Mouse (Mus musculus) hindbrain, embryonic 12.5 days (tissue): Measurements from ENCODE around the gene Bdkrb1. TPM values are rescaled to one million over a fixed set of nuclear protein-coding genes. Genes with fewer than 3 reads are reported as not detected.
A peak's percentile ranks its signal among the peaks of the same experiment; 100 is the strongest.

Experiments used
- ATAC-seq: fragments of 200-750 bp; cut with Nextera tagmentation; 2 replicates; pipeline ENCODE4 v1.8.0; 2017; ENCODE audit warnings: moderate TSS enrichment; ENCODE audit not compliant: low FRiP score
- H3K27ac ChIP-seq: fragments of 300-500 bp; sonication (generic); 2 replicates; pipeline ENCODE4 v1.5.1; 2016; ENCODE audit warnings: mild to moderate bottlenecking
- H3K27me3 ChIP-seq: fragments of 300-500 bp; sonication (generic); 2 replicates; pipeline ENCODE4 v1.6.1; 2016; ENCODE audit warnings: mild to moderate bottlenecking
- H3K36me3 ChIP-seq: fragments of 300-500 bp; sonication (generic); 2 replicates; pipeline ENCODE4 v1.6.1; 2016; ENCODE audit warnings: mild to moderate bottlenecking
- H3K4me1 ChIP-seq: fragments of 300-500 bp; sonication (generic); 2 replicates; pipeline ENCODE4 v1.6.1; 2016
- H3K4me2 ChIP-seq: fragments of 300-500 bp; sonication (generic); replicated peaks from 2 replicates; pipeline ENCODE4 v1.6.1; 2016; ENCODE audit warnings: mild to moderate bottlenecking
- H3K4me3 ChIP-seq: fragments of 300-500 bp; sonication (generic); 2 replicates; pipeline ENCODE4 v1.5.1; 2016; ENCODE audit warnings: mild to moderate bottlenecking
- H3K9ac ChIP-seq: fragments of 300-500 bp; sonication (generic); 2 replicates; pipeline ENCODE4 v1.6.1; 2016; ENCODE audit warnings: mild to moderate bottlenecking, moderate library complexity
- H3K9me3 ChIP-seq: fragments of 300-500 bp; sonication (generic); replicated peaks from 2 replicates; pipeline ENCODE4 v1.6.1; 2016; ENCODE audit warnings: mild to moderate bottlenecking
- WGBS: fragments of 180-500 bp; shearing (Covaris S2); methylation state at CpG from one replicate; pipeline ENCODE4 v1.1.7; 2016; 5-methylcytosine and 5-hydroxymethylcytosine counted together
- polyA plus RNA-seq: library from polyadenylated mRNA; unstranded; fragments of >200 nt; fragmentation: Nextera tagmentation; extraction: Ambion mirVana; gene quantifications from 2 replicates; pipeline ENCODE4 v1.2.1, GENCODE M21; 2016

The Bdkrb1 gene
- polyA plus RNA-seq, 1 experiment from 2014 or later = not detected

DNA sequence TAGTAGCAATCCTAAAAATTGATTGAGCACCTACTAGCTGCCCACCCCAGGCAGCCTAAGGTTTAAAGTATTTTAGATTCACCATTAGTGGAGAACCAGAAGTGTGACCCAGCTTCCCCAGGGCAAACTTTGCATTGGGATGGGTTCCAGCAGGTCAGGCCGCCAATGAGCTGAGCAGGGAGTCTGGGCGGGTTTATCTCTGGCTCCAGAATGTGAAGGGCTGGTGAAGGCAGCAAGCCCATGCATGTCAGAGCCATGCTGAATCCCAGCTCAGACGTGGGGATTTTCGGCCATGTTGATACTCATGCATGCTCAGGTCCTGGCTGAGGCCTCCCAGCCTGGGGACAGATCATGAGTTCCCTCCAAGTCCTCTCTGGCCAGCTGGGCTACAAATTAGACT is 28.5 kb upstream of the Bdkrb1 start:
- H3K36me3 ChIP-seq = no peaks in the 10 kb centered on the region
- no peak overlapping the region for H3K4me3 ChIP-seq
- H3K9me3 ChIP-seq = no peaks in the 10 kb centered on the region
- 91% methylated on average over 4 of the region's 4 CpGs for WGBS
- ATAC-seq = no peak
- no peak overlapping the region for H3K9ac ChIP-seq
- no peaks in the 10 kb centered on the region for H3K27me3 ChIP-seq
- H3K4me2 ChIP-seq = no peak overlapping the region
- no peaks in the 10 kb centered on the region for H3K4me1 ChIP-seq
- no peak overlapping the region for H3K27ac ChIP-seq

DNA sequence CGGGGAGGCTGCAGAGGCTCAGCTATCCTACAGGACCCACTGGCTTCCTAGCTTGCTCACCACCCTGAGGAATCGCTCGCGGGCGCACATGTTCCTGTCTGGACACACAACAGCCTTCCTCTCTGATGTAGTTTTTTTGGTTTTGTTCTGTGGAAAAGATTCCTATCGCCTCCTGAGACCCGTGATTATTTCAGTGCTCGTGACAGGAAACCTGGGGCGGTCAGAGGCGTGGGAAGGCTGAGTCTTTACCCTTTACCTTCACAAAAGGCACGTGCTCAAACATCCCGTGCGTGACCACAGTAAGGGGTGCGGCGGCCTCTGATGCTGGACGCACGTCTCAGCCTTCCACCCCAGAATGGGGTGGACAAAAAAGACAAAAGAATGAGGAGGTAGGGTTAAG is 22.4 kb upstream of the Bdkrb1 start:
- H3K27ac ChIP-seq = no peak overlapping the region
- no peak for ATAC-seq
- WGBS = 76% methylated on average over 17 of the region's 17 CpGs

DNA sequence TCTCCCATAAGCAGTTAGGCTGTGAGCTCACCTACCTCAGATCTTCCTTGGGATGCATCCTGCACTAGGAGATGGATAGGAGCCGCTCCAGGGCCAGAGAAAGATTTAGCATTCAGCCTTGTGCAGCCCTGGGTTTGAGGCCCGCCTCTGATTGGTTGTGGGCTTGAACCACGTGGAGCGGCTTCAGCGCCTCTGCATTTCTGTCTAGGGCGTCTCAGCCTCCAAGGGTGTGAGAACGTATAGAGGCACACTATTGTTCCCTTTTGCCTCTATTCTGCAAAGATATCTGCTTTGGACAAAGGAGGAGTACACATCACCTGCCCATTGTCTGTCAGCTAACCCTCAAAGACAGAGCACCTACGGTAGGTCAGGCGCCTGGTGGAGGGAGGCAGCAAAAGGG is 20.4 kb upstream of the Bdkrb1 start:
- no peak for ATAC-seq
- 57% methylated on average over 9 of the region's 9 CpGs for WGBS
- H3K4me3 ChIP-seq = no peak overlapping the region
- H3K27ac ChIP-seq = no peak overlapping the region
- H3K9me3 ChIP-seq = no peaks in the 10 kb centered on the region
- no peak overlapping the region for H3K9ac ChIP-seq
- H3K36me3 ChIP-seq = no peaks in the 10 kb centered on the region
- H3K4me2 ChIP-seq = no peak overlapping the region
- peaks cover 12% of the 10 kb centered on the region; the same call in 1 of the 2 replicates for H3K4me1 ChIP-seq
- H3K27me3 ChIP-seq = no peaks in the 10 kb centered on the region

More for the DNA sequence above, 22.4 kb upstream of the Bdkrb1 start:
- H3K36me3 ChIP-seq = no peaks in the 10 kb centered on the region
- no peak overlapping the region for H3K4me3 ChIP-seq
- no peaks in the 10 kb centered on the region for H3K27me3 ChIP-seq
- H3K4me1 ChIP-seq = peaks cover 12% of the 10 kb centered on the region; the same call in 1 of the 2 replicates
- H3K9ac ChIP-seq = no peak overlapping the region
- no peak overlapping the region for H3K4me2 ChIP-seq
- no peaks in the 10 kb centered on the region for H3K9me3 ChIP-seq

DNA sequence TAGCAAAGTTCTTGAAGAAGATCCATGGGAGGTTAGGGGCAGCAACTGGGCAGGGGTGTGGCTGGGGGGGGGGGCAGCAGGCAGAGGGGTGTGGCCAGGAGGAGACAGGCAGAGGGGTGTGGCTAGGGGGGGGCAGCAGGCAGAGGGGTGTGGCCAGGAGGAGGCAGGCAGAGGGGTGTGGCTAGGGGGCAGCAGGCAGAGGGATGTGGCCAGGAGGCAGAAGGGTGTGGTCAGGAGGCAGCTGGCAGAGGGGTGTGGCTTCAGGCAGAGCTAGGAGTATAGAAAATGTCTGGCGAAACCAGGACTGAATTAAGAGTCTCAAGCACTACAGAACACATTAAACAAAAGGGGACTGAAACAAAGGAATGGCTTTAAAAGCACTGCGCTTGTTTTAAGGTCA is 19.4 kb upstream of the Bdkrb1 start:
- Histone ChIP-seq H3K27me3 (no peaks in the 10 kb centered on the region), H3K27ac (no peak overlapping the region), H3K9ac (no peak overlapping the region), H3K9me3 (no peaks in the 10 kb centered on the region), H3K4me1 (peaks cover 12% of the 10 kb centered on the region; the same call in 1 of the 2 replicates), H3K4me3 (no peak overlapping the region), H3K4me2 (no peak overlapping the region), H3K36me3 (no peaks in the 10 kb centered on the region)
- ATAC-seq = peak; percentile 32; the same call in 1 of the 2 replicates
- WGBS = 12% methylated on average over 2 of the region's 2 CpGs

DNA sequence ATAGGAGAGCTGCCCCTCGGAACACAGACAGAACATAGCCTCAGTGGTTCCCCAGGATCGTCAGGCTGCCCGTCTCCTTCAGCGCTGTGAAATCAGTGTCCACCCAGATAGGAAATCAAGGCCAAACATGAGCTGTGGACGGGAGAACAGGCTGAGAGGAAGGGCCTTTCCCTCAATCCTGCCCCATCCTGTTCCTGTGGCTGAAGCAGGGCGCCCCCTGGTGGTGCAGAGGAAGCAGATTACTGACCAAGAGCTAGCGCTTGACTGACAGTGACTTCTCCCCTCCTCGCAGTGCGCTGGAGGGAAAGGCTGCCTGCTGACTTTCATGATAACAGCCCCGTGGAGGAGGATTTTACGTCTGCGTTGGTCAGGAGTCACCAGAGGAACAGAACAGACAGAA is 18.0 kb upstream of the Bdkrb1 start:
- WGBS = 15% methylated on average over 12 of the region's 12 CpGs
- ATAC-seq = peak; percentile 41; the same call in 1 of the 2 replicates
- no peaks in the 10 kb centered on the region for H3K27me3 ChIP-seq
- no peak overlapping the region for H3K27ac ChIP-seq
- no peak overlapping the region for H3K4me3 ChIP-seq
- no peak overlapping the region for H3K4me2 ChIP-seq
- H3K4me1 ChIP-seq = peaks cover 12% of the 10 kb centered on the region; the same call in 1 of the 2 replicates
- no peaks in the 10 kb centered on the region for H3K36me3 ChIP-seq
- no peak overlapping the region for H3K9ac ChIP-seq
- H3K9me3 ChIP-seq = no peaks in the 10 kb centered on the region

DNA sequence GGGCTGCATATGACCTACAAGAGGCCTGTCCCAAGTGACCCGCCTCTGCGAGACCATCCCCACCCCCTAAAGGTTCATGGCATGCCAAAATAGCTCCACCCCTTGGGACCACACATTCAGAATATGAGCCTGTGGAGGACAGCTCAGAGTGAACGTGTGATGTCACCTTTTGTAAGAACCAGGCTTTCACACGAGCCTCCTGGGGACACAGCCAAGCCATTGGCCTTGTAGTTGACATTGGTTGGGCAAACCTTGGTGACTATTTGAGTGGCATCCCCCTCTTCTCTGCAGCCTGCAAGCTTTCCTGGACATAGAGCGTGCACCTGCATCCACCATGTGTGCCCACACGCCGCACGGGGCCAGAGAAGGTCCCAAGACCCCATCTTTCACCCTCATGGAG is 15.4 kb upstream of the Bdkrb1 start:
- Histone ChIP-seq H3K36me3 (no peaks in the 10 kb centered on the region), H3K4me2 (no peak overlapping the region), H3K9me3 (no peaks in the 10 kb centered on the region), H3K9ac (no peak overlapping the region), H3K27me3 (no peaks in the 10 kb centered on the region), H3K27ac (no peak overlapping the region), H3K4me3 (no peak overlapping the region), H3K4me1 (peaks cover 12% of the 10 kb centered on the region; the same call in 1 of the 2 replicates)
- 83% methylated on average over 8 of the region's 8 CpGs for WGBS
- ATAC-seq = no peak

DNA sequence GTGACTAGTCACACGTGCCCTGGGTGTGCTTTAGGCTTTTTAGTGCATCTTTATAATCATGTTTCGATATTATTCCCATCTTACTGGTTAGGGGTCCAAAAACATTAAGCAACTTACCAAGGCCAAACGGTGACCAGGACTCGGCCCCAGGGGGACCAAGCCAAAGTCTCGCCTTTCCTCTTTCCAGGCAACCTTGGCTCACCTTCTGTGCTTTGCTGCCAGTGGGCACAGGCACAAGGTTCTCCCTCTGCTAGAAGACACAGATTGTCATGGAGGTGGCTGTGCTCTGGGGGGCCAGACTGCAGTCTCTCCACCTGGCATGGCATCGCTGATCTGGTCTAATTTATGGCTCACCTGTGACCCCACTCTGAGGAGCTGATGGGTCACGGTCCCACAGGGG is 12.1 kb upstream of the Bdkrb1 start:
- no peaks in the 10 kb centered on the region; the same call in 1 of the 2 replicates for H3K27me3 ChIP-seq
- H3K4me2 ChIP-seq = no peak overlapping the region
- no peak for ATAC-seq
- no peaks in the 10 kb centered on the region for H3K36me3 ChIP-seq
- H3K9me3 ChIP-seq = no peaks in the 10 kb centered on the region
- no peak overlapping the region for H3K9ac ChIP-seq
- H3K27ac ChIP-seq = no peak overlapping the region
- peaks cover 3% of the 10 kb centered on the region; the same call in 1 of the 2 replicates for H3K4me1 ChIP-seq
- H3K4me3 ChIP-seq = no peak overlapping the region
- WGBS = 82% methylated on average over 7 of the region's 7 CpGs

DNA sequence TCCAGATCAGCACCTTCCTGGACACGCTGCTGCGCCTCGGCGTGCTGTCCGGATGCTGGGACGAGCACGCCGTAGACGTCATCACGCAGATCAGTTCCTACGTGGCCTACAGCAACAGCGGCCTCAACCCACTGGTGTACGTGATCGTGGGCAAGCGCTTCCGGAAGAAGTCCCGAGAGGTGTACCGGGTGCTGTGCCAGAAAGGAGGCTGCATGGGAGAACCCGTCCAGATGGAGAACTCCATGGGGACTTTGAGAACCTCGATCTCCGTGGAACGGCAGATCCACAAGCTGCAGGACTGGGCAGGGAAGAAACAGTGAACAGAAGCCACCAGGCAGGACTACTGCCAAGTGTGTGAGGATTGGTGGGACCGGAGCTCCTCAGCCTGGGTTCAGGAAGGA is 10.5 kb upstream of the Bdkrb1 start:
- Histone ChIP-seq H3K4me1 (peaks cover 3% of the 10 kb centered on the region; the same call in 1 of the 2 replicates), H3K27me3 (no peaks in the 10 kb centered on the region; the same call in 1 of the 2 replicates), H3K9me3 (no peaks in the 10 kb centered on the region), H3K9ac (no peak overlapping the region), H3K4me3 (no peak overlapping the region), H3K27ac (no peak overlapping the region), H3K36me3 (no peaks in the 10 kb centered on the region), H3K4me2 (no peak overlapping the region)
- 94% methylated on average over 23 of the region's 23 CpGs for WGBS
- no peak for ATAC-seq

DNA sequence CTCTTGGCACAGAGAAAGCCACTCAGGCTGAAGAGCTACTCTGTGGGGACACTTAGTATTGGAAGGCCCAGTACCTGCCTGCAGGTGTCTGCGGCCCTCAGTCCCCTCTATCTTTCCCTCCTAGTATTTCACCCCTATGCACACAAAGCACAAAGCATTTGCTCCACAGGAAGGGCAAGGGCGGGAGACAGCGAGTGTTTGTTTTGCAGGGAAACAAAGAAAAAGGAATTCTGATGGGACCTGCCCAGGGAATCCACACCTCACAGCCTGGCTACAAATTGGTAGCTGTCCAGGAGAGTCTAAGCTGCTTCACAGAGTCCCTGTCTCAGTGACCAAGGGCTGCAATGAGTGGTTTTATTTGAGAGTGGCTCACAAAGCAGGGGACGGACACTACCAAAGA is 9.4 kb upstream of the Bdkrb1 start:
- no peak overlapping the region for H3K4me3 ChIP-seq
- no peaks in the 10 kb centered on the region; the same call in 1 of the 2 replicates for H3K27me3 ChIP-seq
- H3K9ac ChIP-seq = no peak overlapping the region
- H3K4me1 ChIP-seq = peaks cover 3% of the 10 kb centered on the region; the same call in 1 of the 2 replicates
- 56% methylated on average over 4 of the region's 4 CpGs for WGBS
- H3K4me2 ChIP-seq = no peak overlapping the region
- no peaks in the 10 kb centered on the region for H3K9me3 ChIP-seq
- no peaks in the 10 kb centered on the region for H3K36me3 ChIP-seq
- no peak for ATAC-seq
- H3K27ac ChIP-seq = no peak overlapping the region

DNA sequence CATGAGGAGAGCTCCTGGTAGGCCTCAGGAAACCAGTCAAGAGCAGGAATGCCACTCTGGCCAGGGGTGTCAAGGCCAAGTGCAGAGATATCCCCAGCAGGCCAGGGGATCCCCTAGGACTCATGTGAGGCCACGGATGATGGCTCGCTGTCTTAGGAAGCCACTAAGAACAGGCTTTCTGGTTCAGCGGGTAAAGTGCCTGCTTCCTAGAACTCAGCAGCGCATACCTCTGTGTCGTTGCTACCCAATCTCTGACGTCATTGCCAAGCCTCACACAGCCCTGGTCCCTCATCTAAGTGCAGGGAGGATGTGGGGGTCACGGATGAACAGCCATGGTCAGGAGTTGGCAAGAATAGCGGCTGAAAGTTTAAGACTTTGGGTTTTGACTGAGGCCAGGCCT is 5.8 kb upstream of the Bdkrb1 start:
- no peak overlapping the region for H3K27ac ChIP-seq
- no peak overlapping the region for H3K4me2 ChIP-seq
- H3K4me3 ChIP-seq = no peak overlapping the region
- no peak for ATAC-seq
- no peaks in the 10 kb centered on the region; the same call in 1 of the 2 replicates for H3K27me3 ChIP-seq
- H3K9ac ChIP-seq = no peak overlapping the region
- 81% methylated on average over 8 of the region's 8 CpGs for WGBS
- H3K9me3 ChIP-seq = no peaks in the 10 kb centered on the region
- H3K4me1 ChIP-seq = peaks cover 10% of the 10 kb centered on the region
- no peaks in the 10 kb centered on the region for H3K36me3 ChIP-seq

DNA sequence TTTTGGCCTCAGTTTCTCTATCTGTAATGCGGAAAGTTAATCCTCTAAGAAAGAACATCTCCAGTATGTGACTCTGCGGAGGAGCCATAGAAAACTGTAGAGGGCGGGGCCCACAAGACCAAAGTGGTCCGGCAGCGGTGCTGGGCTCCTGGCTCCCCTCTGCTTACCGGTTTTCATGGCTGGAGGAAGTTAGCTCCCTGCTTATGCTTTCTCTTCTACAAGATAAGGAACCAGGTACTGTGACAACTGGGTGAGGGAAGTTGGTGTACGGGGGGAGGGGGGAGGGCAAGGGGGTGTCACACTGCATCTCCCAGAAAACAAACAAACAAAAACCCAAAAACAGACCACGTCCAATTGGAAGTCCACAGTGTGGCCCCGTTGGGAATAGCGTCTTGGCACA is 4.4 kb upstream of the Bdkrb1 start:
- Histone ChIP-seq H3K4me1 (peaks cover 10% of the 10 kb centered on the region), H3K27me3 (no peaks in the 10 kb centered on the region), H3K36me3 (no peaks in the 10 kb centered on the region), H3K9me3 (no peaks in the 10 kb centered on the region), H3K4me2 (no peak overlapping the region), H3K4me3 (no peak overlapping the region), H3K27ac (no peak overlapping the region), H3K9ac (no peak overlapping the region)
- no peak for ATAC-seq
- 74% methylated on average over 10 of the region's 10 CpGs for WGBS

DNA sequence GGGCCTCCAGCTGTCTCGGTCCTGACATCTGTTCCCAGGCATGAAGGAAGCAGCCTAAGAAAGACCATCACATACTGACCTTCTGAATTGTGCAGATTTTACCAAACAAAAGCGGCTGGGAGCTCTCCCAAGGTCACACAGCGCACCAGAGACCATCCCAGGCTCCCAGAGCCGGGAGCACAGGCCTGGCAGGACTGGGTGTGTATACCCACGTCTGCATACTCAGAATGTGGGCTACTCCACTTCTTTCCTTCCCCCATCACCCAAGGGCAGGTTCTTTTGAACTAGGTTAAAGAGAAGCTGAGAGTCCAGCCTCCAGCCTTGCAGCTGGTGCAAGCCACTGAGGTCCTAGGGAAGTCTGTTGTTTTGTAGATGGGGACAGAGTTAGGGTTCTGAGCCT is 3.8 kb upstream of the Bdkrb1 start:
- H3K27ac ChIP-seq = no peak overlapping the region
- H3K27me3 ChIP-seq = no peaks in the 10 kb centered on the region
- no peaks in the 10 kb centered on the region for H3K9me3 ChIP-seq
- no peaks in the 10 kb centered on the region for H3K36me3 ChIP-seq
- WGBS = 49% methylated on average over 5 of the region's 5 CpGs
- no peak for ATAC-seq
- no peak overlapping the region for H3K9ac ChIP-seq
- peaks cover 10% of the 10 kb centered on the region for H3K4me1 ChIP-seq
- no peak overlapping the region for H3K4me2 ChIP-seq
- H3K4me3 ChIP-seq = no peak overlapping the region

DNA sequence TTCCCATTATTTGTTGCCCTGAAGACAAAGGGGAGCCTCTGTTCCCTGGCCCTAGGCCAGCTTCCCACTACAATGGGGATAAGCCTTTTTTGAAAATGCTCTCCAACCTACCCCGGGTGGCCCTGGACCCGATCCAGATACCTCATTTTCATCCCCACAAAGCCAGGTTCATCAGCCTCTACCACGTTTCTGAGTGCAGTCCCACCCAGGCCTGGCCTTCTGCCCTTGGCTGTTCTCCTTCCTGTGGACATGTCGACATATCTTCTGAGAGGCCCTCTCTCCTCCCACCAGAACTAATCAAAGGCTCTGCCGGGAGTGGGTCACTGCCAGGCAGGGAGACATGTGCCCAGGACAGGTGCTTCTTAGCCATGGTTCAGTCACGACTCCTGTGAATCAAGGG is 1.3 kb upstream of the Bdkrb1 start:
- no peak for ATAC-seq
- 0 out of 2 replicates have a peak, but pooled peaks cover 3% of the 10 kb centered on the region for H3K27me3 ChIP-seq
- no peak overlapping the region for H3K9ac ChIP-seq
- H3K36me3 ChIP-seq = no peaks in the 10 kb centered on the region
- no peaks in the 10 kb centered on the region for H3K9me3 ChIP-seq
- WGBS = 65% methylated on average over 6 of the region's 6 CpGs
- no peak overlapping the region for H3K27ac ChIP-seq
- H3K4me3 ChIP-seq = no peak overlapping the region
- H3K4me2 ChIP-seq = no peak overlapping the region
- H3K4me1 ChIP-seq = peaks cover 7% of the 10 kb centered on the region
